Mouse (Mus musculus) liver, adult 2 months (tissue): ENCODE results near the gene Acpp.

Experiments
- CTCF ChIP-seq: fragments of 200-500 bp; IDR thresholded peaks from 2 replicates; pipeline ENCODE4 v1.5.1; 2011; ENCODE audit warnings: low read depth, low read length, control low read depth
- POLR2A ChIP-seq: fragments of 200-500 bp; IDR thresholded peaks from 2 replicates; pipeline ENCODE4 v1.6.1; 2011; ENCODE audit warnings: low read length, control low read depth; ENCODE audit not compliant: insufficient read depth; ENCODE audit errors: extremely low read depth

DNA sequence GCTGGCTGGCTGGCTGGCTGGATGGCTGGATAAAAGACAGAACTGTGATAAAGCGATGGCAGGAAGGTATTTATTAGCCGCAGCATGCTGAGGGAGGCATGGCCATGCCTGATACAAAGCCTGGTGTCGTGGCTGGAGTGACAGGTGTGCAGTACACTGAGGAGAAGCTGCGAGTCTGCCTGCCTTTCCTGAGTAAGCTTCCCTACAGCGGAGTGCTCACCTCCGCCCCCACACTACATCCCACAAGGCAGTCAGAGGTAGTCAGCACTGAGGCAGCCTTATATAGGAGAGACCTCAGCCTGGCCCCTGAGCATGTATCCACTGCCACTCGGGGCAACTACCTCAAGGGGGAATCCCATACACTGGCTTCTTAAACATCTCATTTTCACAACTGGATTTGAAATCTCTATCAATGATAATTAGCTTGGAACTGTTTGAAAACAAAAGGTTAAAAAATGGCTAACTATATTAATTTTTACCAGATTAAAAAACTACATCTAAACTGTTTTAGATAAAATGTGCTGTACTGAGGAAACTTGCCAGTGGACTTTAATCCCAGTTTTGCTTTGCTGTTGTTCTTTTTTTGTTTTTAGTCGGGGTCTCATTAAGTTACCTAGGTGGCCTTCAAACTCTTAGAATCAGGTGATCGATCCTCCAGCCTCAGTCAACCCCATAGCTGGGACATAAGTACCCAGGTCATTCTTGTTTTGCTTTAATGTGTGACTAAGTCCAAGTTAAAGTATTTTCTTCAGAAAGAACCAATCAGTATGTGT is 83.0 kb downstream of the Acpp start:
- TF ChIP-seq CTCF (no peak), POLR2A (no peak)
